Mouse (Mus musculus) kidney, postnatal 36 days (tissue): Measurements from ENCODE around the gene Gpr4.

Experiments used
- DNase-seq, 2 experiments: peaks; one replicate each; pipeline ENCODE4 v3.0.0; 2021 to 2022; ENCODE audit warnings: mixed read lengths in 2 of 2

Gene Gpr4

DNA sequence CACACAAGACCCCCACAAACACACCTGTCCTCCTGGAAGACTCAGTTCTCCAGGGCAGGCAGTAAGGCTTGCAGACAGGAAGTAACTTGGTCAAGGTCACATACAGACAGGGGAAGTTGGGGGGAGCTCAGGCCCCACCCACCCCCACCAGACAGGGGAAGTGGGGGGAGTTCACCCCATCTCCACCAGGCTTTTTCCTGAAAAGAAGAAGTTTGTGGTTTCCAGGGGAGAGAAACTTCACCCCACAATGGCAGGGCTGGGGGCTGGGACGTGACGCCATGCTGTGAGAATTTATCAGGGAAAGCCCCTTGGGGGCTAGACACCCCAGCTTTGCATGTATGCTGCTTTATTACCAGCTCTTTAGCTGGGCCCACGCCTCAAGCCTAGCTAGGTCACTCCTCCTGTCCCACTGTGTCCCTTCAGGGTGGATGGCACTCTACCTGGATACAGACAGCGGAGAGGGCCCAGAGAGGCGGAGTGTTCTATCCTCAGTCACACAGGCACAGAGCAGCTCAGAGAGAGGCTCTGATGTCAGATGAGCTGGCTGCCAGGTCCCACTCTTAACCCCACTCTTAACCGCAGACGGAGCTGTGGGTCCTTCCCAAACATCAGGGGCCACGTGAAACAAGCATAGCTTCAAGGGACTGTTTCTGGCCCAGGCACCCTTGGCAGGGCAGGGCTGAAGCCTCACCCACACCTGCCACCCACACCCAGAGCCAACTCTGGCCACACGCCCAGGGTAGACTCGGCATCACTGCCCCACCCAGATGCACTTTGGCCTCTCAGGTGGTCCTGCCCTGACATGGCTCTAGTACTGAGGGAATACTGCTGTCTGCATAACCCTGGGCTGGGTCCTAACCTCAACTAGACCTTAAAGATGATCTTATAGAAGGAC is 53.8 kb downstream of the Gpr4 start:
- peak in 1 of 2 experiments; percentile 68 for DNase-seq

DNA sequence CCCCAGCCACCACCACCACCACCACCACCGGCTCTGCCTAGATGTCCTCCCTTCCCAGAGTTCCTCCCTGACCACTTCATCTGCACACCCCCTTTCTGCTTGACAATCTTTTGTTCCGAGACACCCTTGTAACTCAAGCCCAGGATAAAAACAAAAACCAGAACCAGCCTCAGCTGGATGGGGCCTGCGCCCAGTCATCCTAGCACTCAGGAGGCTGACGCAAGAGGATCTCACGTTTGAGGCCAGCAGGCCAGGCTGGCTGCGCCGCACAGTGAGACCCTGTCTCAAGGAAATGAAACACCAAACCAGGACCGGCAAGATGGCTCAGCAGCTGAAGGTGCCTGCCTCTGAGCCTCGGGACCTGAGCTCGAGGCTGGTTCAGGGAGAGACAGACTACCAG is 54.7 kb downstream of the Gpr4 start:
- no peak for DNase-seq

DNA sequence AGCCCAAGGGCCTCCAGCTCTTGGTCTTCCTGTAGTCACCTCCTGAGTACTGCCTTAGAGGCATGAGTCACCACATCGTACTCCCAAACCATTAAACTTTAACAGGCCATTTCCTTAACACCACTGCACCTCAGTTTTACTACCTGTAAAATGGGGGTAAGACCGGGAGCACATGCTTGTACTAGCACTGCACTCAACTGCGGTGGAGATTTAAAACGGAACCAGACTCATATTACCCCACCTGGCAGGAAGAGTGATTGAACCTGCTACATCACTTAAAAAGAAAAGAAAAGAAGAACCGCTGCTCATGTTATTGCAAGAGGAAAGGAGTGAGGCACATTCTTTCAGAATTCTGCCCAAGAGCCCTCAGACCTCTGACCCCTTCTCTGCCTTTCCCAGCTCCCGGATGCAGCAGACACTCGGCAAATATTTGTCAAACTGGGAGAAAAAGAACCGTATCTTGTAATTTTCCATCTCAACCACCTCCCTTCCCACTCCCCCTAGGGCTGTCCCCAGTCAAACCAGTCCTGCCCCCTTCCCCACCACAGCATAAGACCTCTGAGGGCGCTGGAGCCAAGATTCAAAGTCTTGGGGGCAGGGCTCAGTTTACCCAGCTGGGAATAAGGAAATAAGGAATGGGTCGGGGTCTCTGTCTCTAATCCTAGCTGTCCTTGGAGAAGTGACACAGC is 56.8 kb downstream of the Gpr4 start:
- peak; percentile 42 to 61 for DNase-seq

DNA sequence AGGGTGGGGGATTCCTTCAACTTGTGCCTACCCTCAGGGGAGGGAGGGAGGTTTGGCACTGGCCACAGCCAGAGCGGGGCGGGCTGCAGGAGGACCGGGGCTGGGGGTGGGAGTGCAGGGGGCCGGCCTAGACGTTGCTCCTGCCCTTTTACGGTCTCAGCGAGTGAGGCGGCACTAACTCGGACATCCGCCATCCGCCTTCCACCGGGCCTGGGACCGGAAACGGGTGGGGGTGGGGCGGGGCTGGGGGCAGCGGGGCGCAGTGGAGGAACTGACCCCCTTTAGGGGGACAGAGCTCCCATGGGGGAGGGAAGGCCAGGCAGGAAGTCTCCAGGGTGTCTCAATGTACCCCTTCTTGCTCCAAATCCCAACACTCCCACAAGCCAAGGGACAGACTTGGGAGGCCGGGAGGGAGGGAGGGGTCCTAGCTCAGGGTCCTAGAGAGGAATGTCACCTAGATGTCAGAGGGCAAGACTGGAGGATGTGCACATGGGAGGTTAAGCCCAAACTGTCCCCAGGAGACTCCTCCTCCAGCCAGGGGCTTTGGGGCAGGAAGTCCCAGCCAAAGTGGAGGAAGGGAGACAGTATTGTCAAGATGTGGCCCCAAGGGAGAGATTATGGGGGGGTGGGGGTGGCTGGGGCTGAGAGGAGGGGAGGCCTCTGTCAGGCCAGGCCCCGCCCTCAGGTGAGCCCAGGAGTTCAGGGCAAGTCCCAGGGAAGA is 57.5 kb downstream of the Gpr4 start:
- peak; percentile 82 for DNase-seq

DNA sequence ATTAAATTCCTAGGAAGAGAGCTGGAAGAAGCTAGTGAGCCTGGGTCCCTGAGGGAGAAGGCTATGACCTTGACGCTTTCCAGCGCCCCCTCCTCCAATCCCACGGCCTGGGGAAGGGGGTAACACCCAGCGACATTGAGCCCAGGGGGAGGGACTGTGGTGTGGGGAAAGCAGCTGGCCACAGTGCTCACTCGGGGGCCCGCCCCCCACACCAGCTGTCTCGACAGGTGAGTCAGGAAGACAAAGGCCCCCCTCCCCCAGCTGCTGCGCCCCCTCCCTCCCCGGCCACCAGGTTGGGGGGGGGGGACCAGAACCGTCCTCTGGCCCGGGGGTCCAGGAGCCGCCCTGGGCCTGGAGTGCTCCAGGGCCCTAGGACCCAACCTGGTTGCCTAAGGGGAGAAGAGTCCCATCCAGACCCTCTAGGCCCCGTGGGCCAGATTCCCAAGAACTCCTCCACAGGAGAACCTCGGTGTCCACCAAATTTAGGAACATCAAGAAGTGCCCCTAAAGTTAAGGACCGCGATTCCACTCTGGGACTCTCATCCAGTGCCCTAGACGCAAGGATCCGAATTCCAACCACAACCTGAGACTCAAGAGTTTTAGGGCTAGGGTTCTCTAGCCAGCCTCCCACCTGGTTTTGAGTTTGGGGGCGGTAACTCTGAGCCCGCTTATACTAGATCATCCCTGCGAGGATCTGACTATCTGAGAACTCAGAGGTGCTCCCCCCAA is 58.3 kb downstream of the Gpr4 start:
- peak in 1 of 2 experiments; percentile 32 for DNase-seq

- peak; percentile 88 to 91 for DNase-seq
Observed at GRCm38 (mm10) chr7:19271238-19272172, 59.2 kb downstream of the Gpr4 start, which contains the start of gene Vasp. Gene Vasp, minus strand, starts transcription at chr7:19271817.

DNA sequence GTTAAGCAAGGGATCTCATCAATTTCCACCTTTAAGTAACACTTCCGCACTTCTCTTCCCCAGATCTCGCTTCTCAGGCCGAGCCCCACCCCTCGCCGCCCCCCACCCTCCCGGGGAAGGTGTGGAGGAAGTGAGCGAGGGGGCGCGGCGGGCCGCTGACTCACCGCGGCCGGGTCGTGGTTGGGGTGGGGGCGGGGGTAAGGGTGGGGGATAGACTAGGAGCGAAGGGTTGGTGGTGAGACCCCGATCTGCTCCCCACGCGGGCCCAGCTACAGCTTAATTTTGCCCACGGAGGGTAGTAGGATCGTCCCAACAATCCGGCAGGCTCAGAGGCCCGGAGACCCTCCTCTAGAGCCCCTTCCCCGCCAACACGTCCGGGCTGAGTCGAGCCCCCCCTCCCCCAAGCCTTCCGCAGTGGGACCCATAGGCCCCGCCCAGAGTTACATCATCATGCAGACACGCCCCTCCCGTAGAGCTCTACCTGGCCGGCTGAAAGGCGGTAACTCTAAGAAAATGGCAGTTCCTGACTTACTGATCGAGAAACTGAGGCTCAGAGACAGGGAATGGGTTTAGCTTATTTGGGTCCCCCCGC is 59.9 kb downstream of the Gpr4 start:
- DNase-seq, result peak; percentile 89 to 93
